Mouse (Mus musculus): ENCODE results near the gene Adap2. TPM values are rescaled to one million over a fixed set of nuclear protein-coding genes. Genes with fewer than 3 reads are reported as not detected.
"Not testable (repeated sequence)": the region's sequence is repeated elsewhere in the genome, so short reads cannot be mapped to it uniquely, and the experiment has no call there.

Adap2 gene
- polyA plus RNA-seq, 1 experiment from 2014 or later, result 0.77 TPM

- H3K27ac ChIP-seq (replicated peaks), result no peak overlapping the region
- H3K4me1 ChIP-seq, result no peaks in the 10 kb centered on the region
- peaks cover 15% of the 10 kb centered on the region for H3K27me3 ChIP-seq (ENCODE audit: low read depth, poor library complexity, severe bottlenecking)
- no peak for DNase-seq (ENCODE audit: low spot score)
- no peak overlapping the region for H3K4me3 ChIP-seq
- 79% methylated on average over 1 of the region's 1 CpGs for WGBS
- H3K9me3 ChIP-seq (replicated peaks), result no peaks in the 10 kb centered on the region
- H3K36me3 ChIP-seq, result no peaks in the 10 kb centered on the region
Measured at GRCm38 (mm10) chr11:80148313-80148712, 5.6 kb upstream of the Adap2 start.

DNA sequence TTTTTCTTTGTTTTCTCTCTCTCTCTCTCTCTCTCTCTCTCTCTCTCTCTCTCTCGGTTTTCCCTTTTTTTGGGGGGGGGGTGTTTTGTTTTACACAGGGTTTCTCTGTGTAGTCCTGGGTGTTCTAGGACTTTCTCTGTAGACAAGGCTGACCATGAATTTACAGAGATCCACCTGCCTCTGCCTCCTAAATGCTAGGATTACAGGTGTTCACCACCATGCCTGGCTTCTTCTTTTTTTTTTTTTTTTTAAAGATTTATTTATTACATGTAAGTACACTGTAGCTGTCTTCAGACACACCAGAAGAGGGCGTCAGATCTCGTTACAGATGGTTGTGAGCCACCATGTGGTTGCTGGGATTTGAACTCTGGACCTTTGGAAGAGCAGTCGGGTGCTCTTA is 4.9 kb upstream of the Adap2 start:
- peaks cover 22% of the 10 kb centered on the region for H3K27me3 ChIP-seq (ENCODE audit: low read depth, poor library complexity, severe bottlenecking)
- not testable (repeated sequence) for H3K9me3 ChIP-seq (replicated peaks); H3K27ac ChIP-seq (replicated peaks); H3K4me1 ChIP-seq; DNase-seq (ENCODE audit: low spot score); H3K36me3 ChIP-seq; H3K4me3 ChIP-seq
- 76% methylated on average over 2 of the region's 4 CpGs for WGBS

DNA sequence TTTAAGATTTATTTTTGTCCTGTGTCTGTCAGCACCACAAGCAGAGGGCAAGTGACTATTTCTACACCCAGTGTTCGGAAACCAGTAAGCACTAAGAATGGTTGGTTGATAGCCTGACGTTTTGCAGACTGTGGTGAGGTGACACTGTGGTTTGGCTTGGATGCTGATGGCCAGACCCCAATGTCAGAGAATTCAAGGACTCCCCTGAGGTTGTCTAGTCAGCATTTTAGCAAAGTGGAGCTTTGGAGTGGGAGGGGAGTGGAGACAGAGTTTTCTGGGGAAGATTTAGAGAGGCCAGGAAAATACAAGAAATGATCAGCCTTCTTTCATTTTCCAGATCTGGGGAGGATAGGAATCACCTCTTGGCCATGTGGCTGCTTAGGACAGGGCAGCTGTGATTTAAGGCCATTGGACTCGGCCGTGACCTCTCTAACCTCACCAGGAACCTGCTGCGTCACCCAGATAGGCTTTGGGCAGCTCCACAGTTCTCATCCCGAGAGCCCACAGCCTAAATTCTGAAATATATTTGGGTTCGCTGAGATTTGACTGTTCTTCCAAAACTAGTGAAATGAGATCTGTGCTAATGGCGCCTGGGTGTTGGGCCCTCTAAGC is 4.4 kb upstream of the Adap2 start:
- peaks cover 10% of the 10 kb centered on the region for H3K4me1 ChIP-seq
- DNase-seq (ENCODE audit: low spot score), result no peak
- no peak overlapping the region for H3K4me3 ChIP-seq
- H3K27me3 ChIP-seq (ENCODE audit: low read depth, poor library complexity, severe bottlenecking), result peaks cover 27% of the 10 kb centered on the region
- H3K36me3 ChIP-seq, result no peaks in the 10 kb centered on the region
- no peak overlapping the region for H3K27ac ChIP-seq (replicated peaks)
- no peaks in the 10 kb centered on the region for H3K9me3 ChIP-seq (replicated peaks)
- 90% methylated on average over 8 of the region's 8 CpGs for WGBS

GRCm38 (mm10) chr11:80150566-80150965 is 3.3 kb upstream of the Adap2 start:
- H3K27ac ChIP-seq (replicated peaks), result no peak overlapping the region
- no peaks in the 10 kb centered on the region for H3K36me3 ChIP-seq
- 80% methylated on average over 5 of the region's 5 CpGs for WGBS
- peaks cover 37% of the 10 kb centered on the region for H3K27me3 ChIP-seq (ENCODE audit: low read depth, poor library complexity, severe bottlenecking)
- H3K4me3 ChIP-seq, result no peak overlapping the region
- H3K9me3 ChIP-seq (replicated peaks), result no peaks in the 10 kb centered on the region
- peaks cover 12% of the 10 kb centered on the region for H3K4me1 ChIP-seq
- no peak for DNase-seq (ENCODE audit: low spot score)

DNA sequence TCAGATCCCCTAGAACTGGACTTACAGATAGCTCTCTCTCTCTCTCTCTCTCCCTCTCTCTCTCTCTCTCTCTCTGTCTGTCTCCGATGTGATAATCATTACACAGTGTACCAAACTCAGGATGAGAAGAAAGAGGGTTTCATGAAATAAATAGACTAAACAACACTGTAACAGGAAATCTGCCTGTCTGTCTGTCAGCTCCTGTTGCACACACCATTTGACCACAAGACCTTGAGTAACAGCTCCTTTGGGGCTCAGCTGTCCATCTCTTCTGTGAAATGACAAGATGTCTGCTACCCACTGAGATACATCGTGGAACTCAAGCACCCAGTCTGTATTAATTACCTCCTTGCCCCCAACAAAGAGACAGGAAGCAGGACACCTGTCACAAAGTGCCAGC is 2.4 kb upstream of the Adap2 start:
- Histone ChIP-seq H3K4me1 (peaks cover 12% of the 10 kb centered on the region), H3K4me3 (no peak overlapping the region), H3K9me3 (replicated peaks) (no peaks in the 10 kb centered on the region), H3K27me3 (ENCODE audit: low read depth, poor library complexity, severe bottlenecking) (peaks cover 46% of the 10 kb centered on the region), H3K27ac (replicated peaks) (no peak overlapping the region), H3K36me3 (no peaks in the 10 kb centered on the region)
- WGBS, result 84% methylated on average over 2 of the region's 2 CpGs
- DNase-seq (ENCODE audit: low spot score), result no peak

DNA sequence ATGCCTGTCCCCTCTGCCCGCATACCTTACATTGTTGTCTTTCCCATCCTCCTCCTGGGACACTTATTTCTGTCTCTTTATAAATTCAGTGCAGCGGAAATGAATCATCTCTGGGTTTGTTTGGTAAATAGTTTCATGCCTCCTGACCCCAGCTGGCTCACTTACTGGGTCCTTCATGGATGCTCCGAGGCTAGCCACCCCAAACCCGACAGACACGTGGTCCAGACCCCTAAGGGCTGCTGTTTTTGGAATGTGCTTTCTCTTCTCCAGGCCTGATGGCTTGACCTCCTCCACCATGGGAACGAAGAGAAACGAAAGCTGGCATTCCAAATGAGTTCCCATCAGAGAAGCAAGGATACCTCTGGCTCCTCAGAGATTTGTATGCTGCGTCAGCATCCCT is 1.5 kb upstream of the Adap2 start:
- no peak overlapping the region for H3K27ac ChIP-seq (replicated peaks)
- H3K9me3 ChIP-seq (replicated peaks), result no peaks in the 10 kb centered on the region
- peaks cover 12% of the 10 kb centered on the region for H3K4me1 ChIP-seq
- H3K27me3 ChIP-seq (ENCODE audit: low read depth, poor library complexity, severe bottlenecking), result peaks cover 54% of the 10 kb centered on the region
- WGBS, result 80% methylated on average over 8 of the region's 8 CpGs
- H3K36me3 ChIP-seq, result no peaks in the 10 kb centered on the region
- no peak overlapping the region for H3K4me3 ChIP-seq
- no peak for DNase-seq (ENCODE audit: low spot score)

- H3K4me3 ChIP-seq, result peak overlapping the region; percentile 65
- peaks cover 65% of the 10 kb centered on the region for H3K27me3 ChIP-seq (ENCODE audit: low read depth, poor library complexity, severe bottlenecking)
- WGBS, result 23% methylated on average over 25 of the region's 25 CpGs
- no peak for DNase-seq (ENCODE audit: low spot score)
- peak overlapping the region; percentile 25; the same call in 1 of the 2 replicates for H3K27ac ChIP-seq (replicated peaks)
- peaks cover 12% of the 10 kb centered on the region for H3K4me1 ChIP-seq
- no peaks in the 10 kb centered on the region for H3K9me3 ChIP-seq (replicated peaks)
- H3K36me3 ChIP-seq, result no peaks in the 10 kb centered on the region
Measured at GRCm38 (mm10) chr11:80154501-80154900, 596 bp downstream of the Adap2 start.

DNA sequence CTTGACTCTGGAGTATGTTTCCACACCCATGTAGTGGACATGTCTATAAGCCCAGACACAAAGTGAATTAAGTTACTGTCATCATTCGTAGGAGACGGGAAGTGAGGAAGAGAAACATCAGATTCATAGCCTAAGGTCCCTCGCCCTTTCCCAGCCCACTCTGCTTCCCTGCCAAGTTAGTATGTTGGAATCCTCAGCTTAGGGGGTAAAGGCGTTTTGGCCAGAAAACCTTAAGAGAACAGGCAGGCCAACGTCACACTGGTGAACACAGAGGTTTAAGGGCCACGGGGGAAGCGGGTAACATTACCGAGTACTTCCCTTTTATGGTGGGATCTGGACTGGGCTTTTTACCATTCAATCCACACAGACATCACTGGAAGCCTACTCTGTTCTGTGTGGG is 1.6 kb downstream of the Adap2 start:
- no peak overlapping the region for H3K4me3 ChIP-seq
- 89% methylated on average over 8 of the region's 8 CpGs for WGBS
- peaks cover 12% of the 10 kb centered on the region for H3K4me1 ChIP-seq
- no peak overlapping the region for H3K27ac ChIP-seq (replicated peaks)
- no peaks in the 10 kb centered on the region for H3K9me3 ChIP-seq (replicated peaks)
- no peak for DNase-seq (ENCODE audit: low spot score)
- no peaks in the 10 kb centered on the region for H3K36me3 ChIP-seq
- H3K27me3 ChIP-seq (ENCODE audit: low read depth, poor library complexity, severe bottlenecking), result peaks cover 65% of the 10 kb centered on the region

DNA sequence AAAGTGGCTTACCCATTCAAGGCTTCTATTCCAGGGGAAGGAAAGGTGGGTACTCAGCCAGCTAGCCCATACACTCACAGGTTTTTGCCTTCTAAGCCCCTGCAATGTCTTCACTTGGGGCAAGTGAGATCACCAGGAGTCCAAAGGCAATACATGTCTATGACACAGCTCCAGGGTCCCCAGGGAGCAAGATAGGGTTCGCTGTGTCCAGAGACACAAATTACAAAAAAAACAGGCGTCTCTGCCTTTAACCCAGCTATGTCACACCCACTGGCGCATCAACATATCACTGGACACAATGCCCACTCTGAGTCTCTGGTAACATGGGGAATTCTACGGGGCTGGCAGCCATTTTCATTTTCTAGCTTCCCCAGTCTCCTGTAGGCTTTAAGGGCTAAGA is 2.1 kb downstream of the Adap2 start:
- Histone ChIP-seq H3K9me3 (replicated peaks) (no peaks in the 10 kb centered on the region), H3K27ac (replicated peaks) (no peak overlapping the region), H3K27me3 (ENCODE audit: low read depth, poor library complexity, severe bottlenecking) (peaks cover 65% of the 10 kb centered on the region), H3K4me3 (no peak overlapping the region), H3K4me1 (peaks cover 12% of the 10 kb centered on the region), H3K36me3 (no peaks in the 10 kb centered on the region)
- WGBS, result 89% methylated on average over 4 of the region's 4 CpGs
- DNase-seq (ENCODE audit: low spot score), result no peak

GRCm38 (mm10) chr11:80156841-80157240 is 2.9 kb downstream of the Adap2 start:
- Histone ChIP-seq H3K27ac (replicated peaks) (no peak overlapping the region), H3K4me1 (peaks cover 12% of the 10 kb centered on the region), H3K4me3 (no peak overlapping the region), H3K36me3 (no peaks in the 10 kb centered on the region), H3K9me3 (replicated peaks) (no peaks in the 10 kb centered on the region), H3K27me3 (ENCODE audit: low read depth, poor library complexity, severe bottlenecking) (peaks cover 65% of the 10 kb centered on the region)
- DNase-seq (ENCODE audit: low spot score), result no peak
- WGBS, result 83% methylated on average over 4 of the region's 4 CpGs

GRCm38 (mm10) chr11:80159018-80159417 is 5.1 kb downstream of the Adap2 start:
- WGBS, result 82% methylated on average over 7 of the region's 7 CpGs
- peaks cover 43% of the 10 kb centered on the region for H3K27me3 ChIP-seq (ENCODE audit: low read depth, poor library complexity, severe bottlenecking)
- H3K4me1 ChIP-seq, result peaks cover 7% of the 10 kb centered on the region
- H3K9me3 ChIP-seq (replicated peaks), result no peaks in the 10 kb centered on the region
- H3K27ac ChIP-seq (replicated peaks), result no peak overlapping the region
- H3K4me3 ChIP-seq, result no peak overlapping the region
- no peak for DNase-seq (ENCODE audit: low spot score)
- no peaks in the 10 kb centered on the region for H3K36me3 ChIP-seq

GRCm38 (mm10) chr11:80161041-80161440 is 7.1 kb downstream of the Adap2 start:
- 84% methylated on average over 4 of the region's 4 CpGs for WGBS
- Histone ChIP-seq H3K36me3 (no peaks in the 10 kb centered on the region), H3K27me3 (ENCODE audit: low read depth, poor library complexity, severe bottlenecking) (peaks cover 23% of the 10 kb centered on the region), H3K4me3 (no peak overlapping the region), H3K27ac (replicated peaks) (no peak overlapping the region), H3K9me3 (replicated peaks) (no peaks in the 10 kb centered on the region), H3K4me1 (no peaks in the 10 kb centered on the region)
- no peak for DNase-seq (ENCODE audit: low spot score)

GRCm38 (mm10) chr11:80163362-80164116 is 9.6 kb downstream of the Adap2 start:
- no peaks in the 10 kb centered on the region for H3K9me3 ChIP-seq (replicated peaks)

More at GRCm38 (mm10) chr11:80163362-80164116, 9.6 kb downstream of the Adap2 start:
- WGBS, result 76% methylated on average over 7 of the region's 7 CpGs
- Histone ChIP-seq H3K27ac (replicated peaks) (no peak overlapping the region), H3K36me3 (no peaks in the 10 kb centered on the region), H3K4me3 (no peak overlapping the region), H3K27me3 (ENCODE audit: low read depth, poor library complexity, severe bottlenecking) (no peaks in the 10 kb centered on the region), H3K4me1 (no peaks in the 10 kb centered on the region)
- DNase-seq (ENCODE audit: low spot score), result no peak

All from midbrain, embryonic 10.5 days (tissue).